Mouse (Mus musculus): ENCODE results near the gene Eif3l. TPM values are rescaled to one million over a fixed set of nuclear protein-coding genes. Genes with fewer than 3 reads are reported as not detected.

The Eif3l gene
- 100 to 1,000 TPM; 288 to 344 TPM for polyA plus RNA-seq (2012; fragmentation: generic; extraction: Trizol)

DNA sequence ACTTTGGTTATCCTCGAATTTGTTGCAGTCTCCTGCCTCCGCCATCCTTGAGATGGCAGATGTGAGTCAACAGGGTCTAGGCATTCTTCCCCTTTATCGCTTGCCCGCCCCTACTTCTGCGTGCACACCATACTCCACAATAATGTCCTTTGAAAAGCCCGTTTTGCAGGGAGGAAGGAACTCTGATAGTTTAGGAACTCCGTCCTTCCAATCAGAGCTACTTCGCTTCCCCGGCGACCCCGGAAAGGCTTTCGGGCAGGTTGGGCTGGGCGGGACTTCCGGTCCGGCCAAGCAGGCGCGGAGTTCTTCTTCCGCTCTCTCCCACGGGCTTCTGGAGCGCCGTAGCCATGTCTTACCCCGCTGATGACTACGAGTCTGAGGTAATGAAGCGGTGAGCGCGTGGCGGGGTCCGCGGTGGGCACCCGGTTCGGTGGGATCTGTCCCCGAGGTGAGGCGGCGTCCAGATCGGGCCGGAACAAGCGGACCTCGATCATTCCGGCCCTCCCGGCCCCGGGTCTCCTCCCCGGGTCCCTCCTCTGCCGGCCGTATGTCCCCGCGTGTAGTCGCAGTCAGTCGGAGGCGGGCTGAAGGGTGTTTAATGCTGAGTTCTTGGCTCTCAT, at the start of gene Eif3l:
Gene Eif3l (plus strand): TSS at position 267 of the 620 bp plus-strand sequence.

DNA sequence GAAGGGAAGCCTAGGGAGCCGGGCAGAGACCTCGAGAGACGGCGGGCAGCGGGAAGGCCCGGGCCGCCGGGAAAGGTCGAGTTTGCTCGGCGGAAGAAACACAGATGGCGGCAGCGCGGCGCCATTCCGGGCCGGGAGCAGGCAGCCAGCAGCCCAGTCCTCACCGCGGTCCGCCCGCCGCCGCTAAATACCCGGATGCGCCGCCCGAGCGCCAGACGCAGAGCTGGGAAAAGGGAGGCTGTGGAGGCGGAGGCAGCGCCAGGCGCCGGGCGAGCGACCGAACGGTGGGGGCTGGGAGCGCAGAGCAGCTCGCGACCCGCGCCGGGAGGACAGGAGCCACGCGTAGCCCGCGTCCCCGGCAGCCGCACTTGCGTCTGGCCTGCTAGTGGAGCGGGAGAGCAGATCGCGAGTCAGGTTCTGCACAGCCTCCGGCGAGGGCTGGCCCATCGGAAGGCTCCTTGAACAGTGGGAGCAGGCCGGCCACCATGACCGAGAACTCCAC, 46.7 kb upstream of the Eif3l start, which contains the start of gene H1f0:
Gene H1f0 (plus strand): TSS at position 214 of the 502 bp plus-strand sequence.

DNA sequence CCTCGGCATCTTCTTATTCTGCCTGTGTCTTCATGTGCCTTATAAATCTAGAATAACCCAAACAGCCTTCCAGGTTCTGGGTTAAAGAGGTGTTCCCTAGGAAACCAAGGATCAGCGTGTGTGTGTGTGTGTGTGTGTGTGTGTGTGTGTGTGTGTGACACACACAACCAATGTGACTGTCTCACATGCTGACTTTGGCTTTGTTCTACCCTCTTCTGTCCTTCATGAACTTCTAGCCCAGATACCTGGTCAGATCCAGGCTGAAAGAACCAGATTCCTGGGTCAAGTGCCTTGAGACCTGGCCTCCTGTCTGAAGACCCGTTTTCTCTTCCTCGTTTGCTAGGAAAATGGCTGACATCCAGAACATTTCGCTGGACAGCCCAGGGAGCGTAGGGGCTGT, 33.4 kb upstream of the Eif3l start, which contains the start of gene Galr3:
Gene Galr3 (plus strand): TSS at position 301 of the 400 bp plus-strand sequence.

DNA sequence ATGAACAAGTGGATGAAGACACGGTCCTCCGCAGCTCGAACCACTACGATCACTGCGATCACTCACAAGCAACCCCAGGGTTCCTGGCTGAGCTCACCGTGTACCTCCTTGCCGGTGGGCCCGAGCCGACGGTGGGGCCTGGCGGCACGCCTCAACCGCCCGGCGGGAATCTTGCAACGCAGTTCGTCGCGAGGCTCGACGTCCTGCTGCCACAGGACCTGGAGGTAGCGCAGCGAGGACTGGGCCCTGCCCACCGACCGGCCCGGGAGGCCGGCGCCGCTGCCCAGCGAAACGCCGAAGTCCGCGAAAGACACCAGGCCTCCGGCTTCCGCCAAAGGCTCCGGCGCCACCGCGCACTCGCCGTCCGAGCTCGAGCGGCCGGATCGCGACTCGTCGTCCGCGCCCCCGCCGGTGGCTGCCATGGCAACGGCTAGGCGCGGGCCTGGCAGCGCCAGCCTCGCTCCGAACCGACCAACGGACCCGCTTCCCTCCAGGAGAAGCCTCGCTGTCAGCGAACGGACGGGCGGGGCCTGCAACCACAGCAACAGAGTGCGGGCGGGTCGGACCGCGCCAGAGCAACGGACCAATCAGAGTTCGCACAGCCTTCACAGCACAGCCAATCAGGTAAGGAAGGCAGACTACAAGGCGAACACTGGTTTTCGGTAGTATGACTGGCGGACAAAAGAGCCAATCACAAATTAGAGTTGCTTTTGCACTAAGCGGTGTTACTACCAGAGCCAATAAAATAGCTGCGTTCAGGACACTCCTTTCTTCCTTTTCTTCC, 12.4 kb upstream of the Eif3l start, which contains the start of gene Ankrd54:
Gene Ankrd54 (minus strand): TSS at position 518 of the 784 bp plus-strand sequence.

DNA sequence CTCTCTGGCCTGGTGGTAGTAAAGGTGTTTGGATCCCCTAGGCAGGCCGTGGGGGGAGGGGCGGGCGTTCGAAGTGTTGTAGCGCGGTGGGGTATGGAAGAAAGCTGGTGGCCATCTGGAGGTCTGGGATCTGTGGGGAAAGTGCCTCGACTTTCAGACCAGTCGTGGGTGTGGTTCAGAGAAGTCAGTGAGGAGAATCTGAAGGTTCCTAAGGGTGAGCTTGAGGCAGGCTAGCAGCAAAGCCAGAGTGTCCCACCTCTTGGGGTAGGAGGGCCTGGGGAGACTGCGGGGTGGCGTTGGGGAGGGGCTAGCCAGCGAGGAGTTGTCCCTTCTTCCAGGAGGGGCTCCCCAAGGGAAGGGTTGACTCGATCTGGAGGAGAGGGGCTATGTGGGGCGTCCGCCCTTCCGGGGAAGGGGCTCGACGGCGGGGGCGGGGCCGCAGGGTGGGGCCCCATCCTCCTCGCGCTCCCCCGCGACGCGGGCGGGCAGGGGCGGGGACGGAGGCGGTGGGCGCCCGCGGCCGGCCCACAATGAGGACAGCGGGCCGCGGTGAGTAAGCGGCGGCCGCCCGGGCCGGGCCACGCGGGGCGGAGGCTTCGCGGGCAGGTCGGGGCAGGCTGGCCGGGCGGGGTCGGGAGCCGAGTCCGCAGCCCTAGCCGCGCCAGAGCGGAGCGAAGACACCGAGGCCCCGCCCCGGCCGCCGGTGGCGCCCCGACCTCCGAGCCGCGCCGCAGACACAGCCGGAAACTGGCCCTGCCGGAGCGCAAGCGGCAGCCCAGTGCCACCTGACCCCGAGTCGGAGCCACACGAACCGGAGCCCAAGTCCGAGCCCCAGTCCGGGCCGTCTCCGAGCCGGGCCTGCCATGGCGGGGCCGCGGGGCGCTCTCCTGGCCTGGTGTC, 33.7 kb downstream of the Eif3l start, which contains the start of gene Micall1:
Gene Micall1 (plus strand): TSS at position 478 of the 900 bp plus-strand sequence.

DNA sequence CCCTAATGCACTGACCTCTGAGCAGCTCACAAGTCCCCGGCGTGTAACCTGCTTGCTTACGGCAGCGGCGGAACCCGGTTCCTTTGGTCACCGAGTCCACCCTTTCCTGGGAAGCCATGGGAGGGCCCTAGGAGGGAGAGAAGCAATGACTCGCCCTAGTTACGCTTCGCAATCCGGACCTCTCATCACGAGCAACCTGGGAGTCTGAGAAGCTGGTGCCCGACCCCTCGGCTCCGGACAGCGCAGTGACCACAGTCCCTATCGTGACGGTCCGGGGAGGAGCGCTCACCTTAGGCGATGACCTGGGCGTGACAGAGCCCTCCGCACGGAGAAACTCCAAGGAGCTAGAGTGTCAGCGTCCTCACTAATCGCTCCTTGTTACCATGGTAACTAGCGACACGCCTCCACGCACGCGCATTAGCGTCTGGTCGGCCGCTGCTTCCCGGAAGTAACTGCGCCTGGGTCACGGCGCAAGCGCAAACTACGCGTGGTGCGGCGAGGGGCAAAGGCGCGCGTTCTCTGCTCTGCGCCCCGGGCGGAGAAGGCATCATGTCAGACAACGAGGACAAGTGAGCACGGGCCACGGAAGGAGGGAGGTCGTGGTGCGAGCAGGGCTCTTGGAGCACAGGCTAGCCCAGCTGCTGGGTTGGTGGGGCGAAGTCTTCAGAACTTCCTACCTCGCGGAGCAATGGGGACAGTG, 66.0 kb downstream of the Eif3l start, which contains the start of the genes Polr2f and 1700088E04Rik:
Gene Polr2f (plus strand): TSS at position 144 of the 700 bp plus-strand sequence.
Gene 1700088E04Rik (minus strand): TSS at position 388 of the 700 bp plus-strand sequence.

Other genes with a start within 250 kb of the Eif3l start
- 100 to 1,000 TPM in 1 of 2 experiments, 10 to 100 TPM in 1; 31.8 to 120 TPM for gene Cdc42ep1, start 232.6 kb upstream of the Eif3l start, polyA plus RNA-seq (2012; fragmentation: generic; extraction: Trizol)
- 10 to 100 TPM in 1 of 2 experiments, 1 to 10 TPM in 1; 1.3 to 43.8 TPM for gene Lgals2, start 219.7 kb upstream of the Eif3l start, polyA plus RNA-seq (2012; fragmentation: generic; extraction: Trizol)
- 10 to 100 TPM; 60.0 to 88.8 TPM for gene Gga1, start 198.0 kb upstream of the Eif3l start, polyA plus RNA-seq (2012; fragmentation: generic; extraction: Trizol)
- under 1 TPM; 0.06 to 0.17 TPM for gene Gm49510, start 175.5 kb upstream of the Eif3l start, polyA plus RNA-seq (2012; fragmentation: generic; extraction: Trizol)
- 10 to 100 TPM; 21.2 to 57.1 TPM for gene Sh3bp1, start 175.4 kb upstream of the Eif3l start, polyA plus RNA-seq (2012; fragmentation: generic; extraction: Trizol)
- gene Pdxp, start 161.3 kb upstream of the Eif3l start, polyA plus RNA-seq (2012; fragmentation: generic; extraction: Trizol): 10 to 100 TPM; 12.1 to 16.9 TPM
- gene Lgals1, start 148.5 kb upstream of the Eif3l start, polyA plus RNA-seq (2012; fragmentation: generic; extraction: Trizol): over 10,000 TPM; 13,335 to 36,255 TPM
- 100 to 1,000 TPM; 115 to 191 TPM for gene Nol12, start 140.2 kb upstream of the Eif3l start, polyA plus RNA-seq (2012; fragmentation: generic; extraction: Trizol)
- gene Triobp, start 127.5 kb upstream of the Eif3l start, polyA plus RNA-seq (2012; fragmentation: generic; extraction: Trizol): 100 to 1,000 TPM in 1 of 2 experiments, 10 to 100 TPM in 1; 52.2 to 216 TPM
- 100 to 1,000 TPM; 112 to 459 TPM for gene H1f0, start 46.7 kb upstream of the Eif3l start, polyA plus RNA-seq (2012; fragmentation: generic; extraction: Trizol)
- under 1 TPM in 1 of 2 experiments, not detected in 1; 0.27 TPM for gene Galr3, start 33.3 kb upstream of the Eif3l start, polyA plus RNA-seq (2012; fragmentation: generic; extraction: Trizol)
- gene Ankrd54, start 12.3 kb upstream of the Eif3l start, polyA plus RNA-seq (2012; fragmentation: generic; extraction: Trizol): 10 to 100 TPM; 48.3 to 48.9 TPM
- 10 to 100 TPM in 1 of 2 experiments, 1 to 10 TPM in 1; 4.5 to 14.4 TPM for gene Micall1, start 33.7 kb downstream of the Eif3l start, polyA plus RNA-seq (2012; fragmentation: generic; extraction: Trizol)
- gene Polr2f, start 65.8 kb downstream of the Eif3l start, polyA plus RNA-seq (2012; fragmentation: generic; extraction: Trizol): 100 to 1,000 TPM; 386 to 720 TPM
- 10 to 100 TPM in 1 of 2 experiments, 1 to 10 TPM in 1; 7.6 to 28.9 TPM for gene 1700088E04Rik, start 66.1 kb downstream of the Eif3l start, polyA plus RNA-seq (2012; fragmentation: generic; extraction: Trizol)
- under 1 TPM in 1 of 2 experiments, not detected in 1; 0.02 TPM for gene Sox10, start 90.1 kb downstream of the Eif3l start, polyA plus RNA-seq (2012; fragmentation: generic; extraction: Trizol)
- gene Pick1, start 154.0 kb downstream of the Eif3l start, polyA plus RNA-seq (2012; fragmentation: generic; extraction: Trizol): 10 to 100 TPM in 1 of 2 experiments, 1 to 10 TPM in 1; 6.2 to 32.0 TPM
- under 1 TPM in 1 of 2 experiments, not detected in 1; 0.14 TPM for gene Gm49486, start 154.2 kb downstream of the Eif3l start, polyA plus RNA-seq (2012; fragmentation: generic; extraction: Trizol)
- under 1 TPM; 0.01 to 0.35 TPM for gene Slc16a8, start 179.6 kb downstream of the Eif3l start, polyA plus RNA-seq (2012; fragmentation: generic; extraction: Trizol)
- gene Baiap2l2, start 210.4 kb downstream of the Eif3l start, polyA plus RNA-seq (2012; fragmentation: generic; extraction: Trizol): under 1 TPM in 1 of 2 experiments, not detected in 1; 0.13 TPM

Data from C3H10T1/2 (cell line).